Mouse (Mus musculus) spleen, adult 2 months (tissue): ENCODE measurements around the gene Rbpms2.

Experiments
- CTCF ChIP-seq: fragments of 200-500 bp; IDR thresholded peaks from 2 replicates; pipeline ENCODE4 v1.5.1; 2011; ENCODE audit warnings: mild to moderate bottlenecking, inconsistent platforms; ENCODE audit not compliant: insufficient read depth, insufficient read length, insufficient replicate concordance; ENCODE audit errors: extremely low read depth
- POLR2A ChIP-seq: fragments of 200-500 bp; IDR thresholded peaks from 2 replicates; pipeline ENCODE4 v1.6.1; 2011; ENCODE audit warnings: low read depth, low read length, inconsistent platforms

DNA sequence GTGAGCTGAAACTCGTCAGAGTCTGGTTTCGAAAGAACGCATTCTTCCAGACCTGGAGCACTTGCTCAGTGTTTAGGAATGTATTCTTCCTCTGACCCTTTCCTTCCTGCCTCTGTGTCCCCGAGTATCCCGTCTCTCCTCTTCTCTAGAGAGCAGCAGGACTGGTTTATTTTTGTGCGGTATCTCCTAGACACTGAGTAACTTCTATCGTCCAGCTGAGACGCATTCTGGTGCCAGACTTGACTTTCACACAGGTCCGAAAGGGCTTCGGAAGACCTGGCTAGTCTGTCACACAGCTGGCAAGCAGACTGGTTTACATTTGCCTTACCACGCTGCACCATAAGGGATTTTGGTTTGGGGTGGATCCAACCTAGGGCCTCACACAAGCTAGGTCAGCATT is 43.5 kb downstream of the Rbpms2 start:
- TF ChIP-seq CTCF (no peak), POLR2A (no peak)
